Mouse (Mus musculus) megakaryocyte, embryonic 14.5 days (primary cell): Measurements from ENCODE around the gene Acta1.

ENCODE experiments used
- FLI1 ChIP-seq: IDR thresholded peaks from 2 replicates; pipeline ENCODE4 v1.6.1; 2012; ENCODE audit warnings: low read length, inconsistent platforms, mixed read lengths
- GATA1 ChIP-seq: IDR thresholded peaks from 3 replicates; pipeline ENCODE4 v1.6.1; 2012; ENCODE audit warnings: mixed read lengths, low read length, inconsistent platforms, borderline replicate concordance

- TF ChIP-seq GATA1 (no peak), FLI1 (no peak)
These were observed 27.6 kb downstream of the Acta1 start for GRCm38 (mm10) chr8:123866971-123867370.
